Mouse (Mus musculus): ENCODE measurements around the gene Hbb-bs.
"Not testable (repeated sequence)": the region's sequence is repeated elsewhere in the genome, so short reads cannot be mapped to it uniquely, and the experiment has no call there.

Gene Hbb-bs

DNA sequence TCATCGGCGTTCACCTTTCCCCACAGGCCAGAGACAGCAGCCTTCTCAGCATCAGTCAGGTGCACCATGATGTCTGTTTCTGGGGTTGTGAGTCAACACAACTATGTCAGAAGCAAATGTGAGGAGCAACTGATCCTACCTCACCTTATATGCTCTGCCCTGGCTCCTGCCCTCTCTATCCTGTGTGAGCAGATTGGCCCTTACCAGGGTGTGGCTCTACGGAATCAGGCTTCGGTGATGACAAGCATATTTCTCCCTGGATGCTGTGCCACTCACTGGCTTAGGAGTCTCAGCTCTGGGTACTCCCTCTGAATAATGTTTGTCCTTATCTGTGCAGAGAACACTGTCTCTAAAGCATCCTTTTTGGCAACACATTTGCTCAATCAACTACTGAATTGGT, at the start of gene Hbb-bs:
Gene Hbb-bs (minus strand): TSS at position 289 of the 400 bp plus-strand sequence.
- DNase-seq (ENCODE audit: low spot score) = no peak

DNA sequence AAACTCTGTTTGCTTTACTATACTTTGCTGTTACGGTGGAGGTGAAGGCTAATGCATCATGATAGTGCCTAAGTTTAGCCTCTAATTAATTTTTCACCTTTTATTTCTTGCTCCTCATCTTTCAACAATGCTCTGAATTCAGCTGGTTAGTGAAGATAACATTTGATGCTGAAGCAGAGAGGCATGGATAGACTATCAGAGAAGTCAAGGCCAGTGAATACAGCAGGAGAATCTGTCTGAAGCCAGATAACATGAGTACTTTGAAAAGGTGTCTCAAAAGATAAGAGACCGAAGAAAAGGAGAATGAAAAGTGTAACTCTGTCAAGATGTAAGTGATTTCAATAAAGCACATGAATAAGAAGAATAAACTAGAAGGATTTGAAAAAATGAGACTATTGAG, 49.2 kb upstream of the Hbb-bs start:
- DNase-seq (ENCODE audit: low spot score) = no peak

DNA sequence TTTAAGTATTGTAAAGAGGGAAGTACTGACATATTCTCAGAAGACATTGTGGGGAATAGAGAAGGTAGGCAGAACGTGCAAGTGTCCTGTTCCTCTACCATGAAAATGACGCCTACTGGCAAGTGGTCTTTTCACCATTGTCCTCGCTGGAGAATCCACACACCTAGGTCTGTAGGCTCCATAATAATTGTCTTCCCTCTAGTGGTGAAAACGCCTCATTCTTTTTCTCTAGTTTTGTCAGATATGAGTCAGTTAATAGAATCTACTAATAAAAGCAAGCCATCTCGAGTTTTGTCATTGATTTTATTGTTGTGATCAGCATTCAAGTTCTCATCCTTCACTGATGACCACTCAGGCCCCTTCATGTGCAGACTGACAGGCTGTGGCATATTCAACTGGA, 46.6 kb upstream of the Hbb-bs start:
- DNase-seq (ENCODE audit: low spot score) = no peak

DNA sequence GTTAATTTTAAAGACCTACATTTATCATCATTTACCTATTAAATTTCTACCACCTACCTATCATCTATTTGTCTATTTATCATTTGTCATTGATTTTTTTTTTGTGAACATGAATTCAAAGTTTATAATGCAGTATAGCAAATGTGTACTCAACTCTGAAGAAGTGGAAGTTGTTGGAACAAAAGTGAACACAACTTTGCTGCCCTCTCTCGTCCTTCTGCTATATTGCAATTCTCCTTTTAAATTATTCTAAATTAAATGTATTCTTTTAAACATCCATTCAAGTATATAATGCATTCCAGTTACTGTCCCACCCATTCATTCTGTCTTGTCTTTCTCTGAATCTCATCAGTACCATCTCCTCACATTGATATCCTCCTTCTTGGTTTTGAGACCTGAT, 45.2 kb upstream of the Hbb-bs start:
- DNase-seq (ENCODE audit: low spot score) = no peak

DNA sequence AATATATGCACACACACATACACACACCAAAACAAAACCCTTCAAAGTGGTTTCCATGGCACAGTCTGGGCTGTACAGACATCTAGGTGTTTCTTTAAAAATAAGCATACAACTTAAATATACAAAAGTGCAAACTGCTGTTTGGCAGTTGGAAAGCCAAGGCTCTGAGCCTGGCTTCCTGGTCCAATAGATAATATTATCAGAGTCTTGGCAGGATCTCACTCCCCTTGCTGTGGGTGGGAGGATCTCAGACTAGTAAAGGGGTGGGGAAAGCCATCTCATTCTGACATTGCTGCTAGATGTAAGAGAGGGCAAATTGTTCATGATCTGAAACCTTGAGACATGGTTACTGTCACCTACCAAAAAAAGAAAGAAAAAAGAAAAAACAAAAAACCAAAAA, 42.8 kb upstream of the Hbb-bs start:
- DNase-seq (ENCODE audit: low spot score) = no peak

DNA sequence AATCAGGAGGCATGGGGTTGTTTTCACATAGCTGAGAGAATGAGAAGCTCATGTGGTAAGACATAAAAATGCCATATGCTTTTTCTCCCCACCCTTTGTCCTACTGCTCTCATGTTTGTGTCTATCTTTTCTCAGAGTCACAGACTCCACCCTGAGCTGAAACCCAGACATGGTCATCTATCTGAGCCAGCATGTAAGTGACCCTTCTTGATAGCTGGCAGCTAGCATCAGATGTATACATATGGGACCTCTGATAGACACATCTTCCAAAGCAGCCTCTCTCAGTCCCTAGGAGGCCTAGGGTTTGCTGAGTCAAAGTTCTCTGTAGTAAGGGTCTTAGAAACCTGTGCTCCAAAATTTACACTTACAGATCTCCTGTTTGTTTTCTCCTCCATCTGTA, 37.8 kb upstream of the Hbb-bs start:
- DNase-seq (ENCODE audit: low spot score) = no peak

DNA sequence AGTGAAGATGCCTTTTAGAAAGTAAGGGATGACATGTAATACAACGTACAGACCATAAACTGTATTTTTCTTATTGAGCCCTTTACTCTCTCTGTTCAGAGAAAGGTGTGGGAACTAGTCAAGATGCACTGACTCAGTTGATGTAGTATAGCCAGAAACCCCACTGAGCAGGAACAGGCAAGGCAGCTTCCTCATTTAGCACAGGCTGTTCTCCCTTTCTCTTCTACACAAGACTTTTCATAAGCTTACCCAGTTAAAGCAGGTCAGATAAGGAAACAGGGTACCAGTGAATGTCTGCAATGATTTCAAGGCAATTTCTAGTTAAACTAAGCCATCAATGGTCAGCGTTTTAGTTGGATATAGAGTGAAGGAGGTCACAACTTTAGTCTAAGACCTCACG, 33.6 kb upstream of the Hbb-bs start:
- DNase-seq (ENCODE audit: low spot score) = no peak

DNA sequence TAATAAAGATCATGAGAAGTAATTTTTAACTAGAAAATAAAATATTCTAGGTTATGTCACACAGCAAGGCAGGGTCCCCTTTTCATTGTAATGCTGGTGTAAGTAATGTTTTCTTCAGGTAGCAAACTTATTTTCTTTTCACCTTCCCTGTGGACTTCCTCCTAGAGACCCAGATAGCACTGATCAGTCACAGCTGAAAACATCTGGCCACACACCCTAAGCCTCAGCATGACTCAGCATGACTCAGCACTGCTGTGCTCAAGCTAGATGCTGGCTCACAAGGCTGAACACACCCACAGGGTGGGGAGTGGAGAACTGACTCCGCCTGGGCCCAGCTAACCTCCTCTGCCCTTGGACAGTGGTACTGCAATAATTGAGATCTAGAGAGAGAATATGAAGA, 33.0 kb upstream of the Hbb-bs start:
- DNase-seq (ENCODE audit: low spot score) = no peak

DNA sequence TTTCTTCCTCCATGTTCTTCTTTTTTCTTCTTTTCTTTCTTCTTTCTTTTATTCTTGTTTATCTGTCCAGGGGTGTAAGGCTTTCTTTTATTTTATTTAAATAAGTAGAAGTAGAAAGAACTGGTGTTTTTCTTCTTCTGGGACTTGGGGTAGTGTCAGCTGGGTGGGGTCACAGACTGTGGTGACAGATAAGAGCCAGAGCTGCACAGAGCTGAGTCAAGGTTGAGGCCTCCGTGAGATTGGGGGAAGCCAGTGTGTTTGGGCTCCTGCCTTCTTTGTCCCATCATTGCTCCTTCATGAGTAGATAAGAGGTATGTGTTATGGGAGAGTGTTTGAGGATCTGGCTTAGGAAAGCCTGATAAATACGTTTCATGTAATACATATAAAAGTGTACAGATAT, 31.2 kb upstream of the Hbb-bs start:
- no peak for DNase-seq (ENCODE audit: low spot score)

DNA sequence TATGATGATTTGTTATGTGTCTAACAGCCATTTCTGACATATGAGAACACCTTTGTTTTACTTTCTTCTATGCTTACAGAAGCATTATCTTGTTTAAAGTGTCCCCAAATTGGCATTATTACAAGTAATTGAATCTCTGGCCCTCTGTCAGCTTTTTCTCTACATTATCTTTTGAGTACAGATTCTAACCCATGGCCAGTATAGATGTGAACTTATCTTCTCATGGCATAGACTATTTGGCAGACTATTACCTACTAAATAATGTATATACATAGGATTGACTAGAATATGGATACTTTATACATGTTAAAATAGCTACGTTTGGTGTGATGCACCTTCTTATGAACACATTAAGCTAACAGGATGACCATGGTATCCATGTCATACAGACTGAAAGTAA, 26.8 kb upstream of the Hbb-bs start:
- DNase-seq (ENCODE audit: low spot score) = no peak

DNA sequence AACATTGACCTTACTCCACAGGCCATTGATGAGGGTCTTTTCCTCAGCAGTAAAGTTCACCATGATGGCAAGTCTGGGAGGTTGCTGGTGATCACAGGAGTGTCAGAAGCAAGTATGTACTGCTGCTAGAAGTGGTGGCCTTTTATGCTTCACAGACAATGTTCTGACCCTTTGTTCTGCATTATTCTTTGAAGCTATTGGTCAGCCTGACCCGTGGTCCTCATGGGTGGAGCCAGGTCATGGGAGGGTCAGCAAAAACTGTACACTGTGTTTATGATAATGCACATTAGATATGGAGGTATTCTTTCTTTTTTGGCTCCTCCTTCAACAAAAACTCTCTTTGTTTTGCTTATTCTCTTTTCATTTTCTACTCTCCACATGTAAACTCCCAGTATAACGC, 25.2 kb upstream of the Hbb-bs start, which contains the start of gene Hbb-y:
Gene Hbb-y (minus strand): TSS at position 127 of the 400 bp plus-strand sequence.
- no peak for DNase-seq (ENCODE audit: low spot score)

DNA sequence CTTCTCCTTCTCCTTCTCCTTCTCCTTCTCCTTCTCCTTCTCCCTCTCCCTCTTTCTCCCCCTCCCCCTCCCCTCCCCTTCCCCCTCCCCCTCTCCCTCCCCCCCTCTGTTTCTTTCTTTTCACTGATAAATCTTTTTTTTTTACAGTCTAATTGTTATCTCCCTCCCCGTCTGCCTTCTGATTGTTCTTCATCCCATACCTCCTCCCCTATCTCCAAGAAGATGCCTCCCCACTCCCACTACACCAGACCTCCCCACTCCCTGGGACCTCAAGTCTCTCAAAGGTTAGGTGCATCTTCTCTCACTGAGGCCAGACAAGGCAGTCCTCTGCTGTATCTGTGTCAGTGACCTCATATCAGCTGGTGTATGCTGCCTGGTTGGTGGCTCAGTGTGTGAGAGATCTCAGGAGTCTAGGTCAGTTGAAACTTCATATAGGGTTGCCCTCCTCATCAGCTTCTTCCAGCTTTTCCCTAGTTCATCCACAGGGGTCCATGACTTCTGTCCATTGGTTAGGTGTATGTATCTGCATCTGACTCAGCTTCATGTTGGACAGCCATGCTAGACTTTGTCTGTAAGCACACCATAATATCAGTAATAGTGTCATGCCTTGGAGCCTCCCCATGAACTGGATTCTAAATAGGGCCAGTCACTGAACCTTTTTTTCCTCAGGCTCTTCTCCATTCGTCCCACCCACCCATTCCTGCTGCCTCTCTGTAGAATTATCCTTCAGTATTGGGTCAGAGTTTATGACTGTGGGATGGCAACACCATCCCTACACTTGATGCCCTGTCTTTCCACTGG, 16.8 kb upstream of the Hbb-bs start:
- no peak for DNase-seq (ENCODE audit: low spot score)

DNA sequence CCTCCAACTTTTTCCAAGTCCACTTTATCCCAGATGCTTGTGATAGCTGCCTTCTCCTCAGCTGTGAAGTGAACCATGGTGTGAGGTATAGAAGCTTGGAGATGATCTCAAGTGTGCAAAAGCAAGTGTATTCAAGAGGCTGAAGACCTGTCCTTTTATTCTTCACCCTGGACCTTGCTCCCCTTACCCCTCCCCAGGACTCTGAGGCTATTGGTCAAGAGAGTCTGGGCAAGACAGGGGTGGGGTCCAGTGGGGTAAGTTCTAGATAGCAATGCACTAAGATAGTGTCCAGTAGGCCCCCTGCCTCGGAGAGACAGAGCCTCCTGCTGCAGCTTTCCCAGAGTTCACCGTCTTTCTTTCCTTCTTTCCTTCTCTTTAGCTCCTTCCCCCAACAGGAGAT, 15.1 kb upstream of the Hbb-bs start, which contains the start of gene Hbb-bh1:
Gene Hbb-bh1 (minus strand): TSS at position 131 of the 400 bp plus-strand sequence.
- DNase-seq (ENCODE audit: low spot score) = no peak

DNA sequence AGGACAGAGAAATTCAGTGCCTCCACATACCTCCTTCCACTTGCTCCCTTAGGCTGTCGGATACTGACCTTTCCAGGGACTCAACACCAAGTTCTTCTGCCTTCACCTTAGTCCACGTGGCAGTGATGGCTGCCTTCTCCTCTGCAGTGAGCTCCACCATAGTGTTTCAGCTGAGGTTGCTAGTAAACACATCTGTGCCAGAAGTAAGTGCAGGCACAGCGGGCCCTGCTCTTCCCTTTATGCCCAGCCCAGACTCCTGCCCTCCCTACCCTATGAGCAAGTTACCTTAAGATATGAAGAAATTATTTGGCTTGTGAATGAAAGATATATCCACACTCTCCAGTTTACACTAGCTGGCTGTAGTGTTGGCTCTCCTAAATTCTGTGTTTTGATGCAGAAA, 12.4 kb upstream of the Hbb-bs start, which contains the start of gene Hbb-bh2:
Gene Hbb-bh2 (minus strand): TSS at position 253 of the 400 bp plus-strand sequence.
- no peak for DNase-seq (ENCODE audit: low spot score)

DNA sequence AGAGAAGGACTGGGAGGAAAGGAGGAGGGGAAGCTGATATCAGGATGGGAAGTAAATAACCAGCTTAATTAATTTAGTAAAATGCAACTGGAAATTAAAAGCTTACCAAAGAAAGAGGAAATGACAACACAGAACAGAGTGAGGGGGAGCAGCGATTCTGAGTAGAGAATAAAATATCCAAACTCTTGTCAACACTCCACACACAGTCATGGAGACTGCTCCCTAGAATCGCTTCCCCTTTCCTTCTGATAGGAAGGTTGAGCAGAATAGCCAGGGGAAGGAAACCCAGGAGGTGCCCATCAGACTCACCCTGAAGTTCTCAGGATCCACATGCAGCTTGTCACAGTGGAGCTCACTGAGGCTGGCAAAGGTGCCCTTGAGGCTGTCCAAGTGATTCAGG, 757 bp downstream of the Hbb-bs start:
- DNase-seq (ENCODE audit: low spot score) = not testable (repeated sequence)

DNA sequence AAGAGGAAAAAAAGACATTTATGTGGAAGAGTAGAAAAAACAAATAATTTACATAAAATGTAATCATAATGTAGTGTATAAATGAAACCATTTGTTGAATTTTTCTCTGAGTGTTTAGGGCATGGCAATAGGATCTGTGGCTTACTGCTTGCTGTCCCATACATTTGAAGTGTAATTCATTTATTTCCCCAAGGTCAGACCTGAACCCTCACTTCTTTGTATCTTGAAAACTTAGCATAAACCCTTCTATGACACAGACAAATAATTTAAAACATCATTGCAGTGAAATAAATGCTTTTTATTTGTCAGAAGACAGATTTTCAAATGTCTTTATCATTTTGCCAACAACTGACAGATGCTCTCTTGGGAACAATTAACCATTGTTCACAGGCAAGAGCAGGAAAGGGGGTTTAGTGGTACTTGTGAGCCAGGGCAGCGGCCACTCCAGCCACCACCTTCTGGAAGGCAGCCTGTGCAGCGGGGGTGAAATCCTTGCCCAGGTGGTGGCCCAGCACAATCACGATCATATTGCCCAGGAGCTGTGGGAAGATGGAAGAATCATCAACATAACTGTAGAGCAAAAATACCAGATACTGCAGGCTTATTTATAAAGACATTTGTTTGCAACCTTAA, 1.5 kb downstream of the Hbb-bs start:
- no peak for DNase-seq (ENCODE audit: low spot score)

DNA sequence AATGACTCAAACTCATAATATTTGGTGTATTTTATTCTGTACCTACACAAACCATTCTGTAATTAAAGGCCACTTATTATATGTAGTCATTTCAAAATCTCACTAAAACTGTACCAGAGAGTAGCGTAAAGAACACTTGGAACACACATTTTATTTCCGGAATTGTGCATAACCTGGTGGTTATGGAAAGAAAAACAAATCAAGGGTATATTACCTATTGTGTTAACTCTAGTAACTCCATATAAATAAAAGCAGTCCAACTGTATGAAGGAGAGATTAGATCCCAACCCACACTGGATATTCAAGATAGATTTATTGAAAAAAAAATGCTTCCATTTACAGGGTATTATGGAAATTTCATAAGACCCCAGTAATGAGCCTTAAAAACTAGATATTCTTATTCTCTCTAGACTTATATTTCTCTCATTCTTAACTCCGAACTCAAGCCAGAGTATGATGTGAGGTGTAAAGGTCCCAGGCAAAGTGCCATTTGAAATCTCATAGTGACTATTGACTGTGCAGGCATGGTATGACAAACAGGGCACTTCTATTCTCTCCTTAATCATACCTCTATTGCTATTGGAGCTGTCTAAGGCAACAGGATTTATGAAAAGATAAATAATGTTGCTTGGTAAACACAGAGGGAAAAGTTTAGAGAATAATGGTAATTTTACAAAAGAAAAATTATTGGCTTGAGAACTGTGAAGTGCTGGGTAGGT, 2.2 kb downstream of the Hbb-bs start:
- DNase-seq (ENCODE audit: low spot score) = no peak

DNA sequence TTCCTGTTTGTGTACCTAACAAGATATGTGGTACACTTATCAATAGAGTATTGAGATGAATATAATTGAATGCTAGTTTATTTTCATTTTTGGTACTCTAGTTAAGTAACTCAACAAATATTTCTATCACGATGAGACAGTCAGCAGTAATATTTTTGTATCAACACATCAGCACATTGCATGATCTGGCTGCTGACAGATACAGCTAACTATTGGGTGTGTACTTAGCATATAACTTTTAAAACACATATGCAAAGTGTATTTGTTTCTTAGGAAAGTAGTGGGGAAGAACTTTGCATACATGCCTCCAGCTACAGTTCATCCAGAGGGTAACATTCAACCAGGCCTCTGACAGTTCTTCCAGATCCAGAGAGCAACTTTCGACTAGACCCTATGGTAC, 3.3 kb downstream of the Hbb-bs start:
- DNase-seq (ENCODE audit: low spot score) = no peak

DNA sequence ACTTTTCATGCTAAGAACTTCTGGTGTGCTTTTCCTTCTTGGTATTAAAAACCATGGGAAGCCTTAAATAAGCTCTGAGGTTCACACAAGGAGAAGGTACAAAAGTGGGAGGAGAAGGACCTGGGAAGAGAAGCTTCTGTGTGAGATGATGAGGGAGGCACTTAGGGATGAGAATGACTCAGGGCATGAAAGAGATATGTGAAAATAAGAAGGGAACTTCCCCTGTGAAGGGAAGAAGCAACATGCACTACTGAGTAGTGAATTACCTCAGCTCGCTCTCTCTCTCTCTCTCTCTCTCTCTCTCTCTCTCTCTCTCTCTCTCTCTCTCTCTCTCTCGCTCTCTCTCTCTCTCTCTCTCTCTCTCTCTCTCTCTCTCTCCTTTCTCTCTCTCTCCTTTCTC, 12.8 kb downstream of the Hbb-bs start:
- DNase-seq (ENCODE audit: low spot score) = not testable (repeated sequence)

DNA sequence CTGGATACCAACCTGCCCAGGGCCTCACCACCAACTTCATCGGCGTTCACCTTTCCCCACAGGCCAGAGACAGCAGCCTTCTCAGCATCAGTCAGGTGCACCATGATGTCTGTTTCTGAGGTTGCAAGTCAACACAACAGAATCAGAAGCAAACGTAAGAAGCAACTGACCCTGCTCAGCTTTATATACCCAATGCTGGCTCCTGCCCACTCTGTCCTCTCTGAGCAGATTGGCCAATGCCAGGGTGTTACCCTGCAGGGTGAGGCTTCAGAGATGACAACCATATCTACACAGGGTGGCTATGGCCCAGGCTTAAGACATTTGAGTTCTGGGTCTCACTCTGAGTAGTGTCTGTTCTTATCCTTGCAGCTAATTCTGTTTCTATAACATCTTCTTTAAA, 14.1 kb downstream of the Hbb-bs start, which contains the start of gene Hbb-bt:
Gene Hbb-bt (minus strand): TSS at position 231 of the 400 bp plus-strand sequence.
- DNase-seq (ENCODE audit: low spot score) = no peak

DNA sequence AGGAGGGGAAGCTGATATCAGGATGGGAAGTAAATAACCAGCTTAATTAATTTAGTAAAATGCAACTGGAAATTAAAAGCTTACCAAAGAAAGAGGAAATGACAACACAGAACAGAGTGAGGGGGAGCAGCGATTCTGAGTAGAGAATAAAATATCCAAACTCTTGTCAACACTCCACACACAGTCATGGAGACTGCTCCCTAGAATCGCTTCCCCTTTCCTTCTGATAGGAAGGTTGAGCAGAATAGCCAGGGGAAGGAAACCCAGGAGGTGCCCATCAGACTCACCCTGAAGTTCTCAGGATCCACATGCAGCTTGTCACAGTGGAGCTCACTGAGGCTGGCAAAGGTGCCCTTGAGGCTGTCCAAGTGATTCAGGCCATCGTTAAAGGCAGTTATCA, 14.7 kb downstream of the Hbb-bs start:
- DNase-seq (ENCODE audit: low spot score) = not testable (repeated sequence)

DNA sequence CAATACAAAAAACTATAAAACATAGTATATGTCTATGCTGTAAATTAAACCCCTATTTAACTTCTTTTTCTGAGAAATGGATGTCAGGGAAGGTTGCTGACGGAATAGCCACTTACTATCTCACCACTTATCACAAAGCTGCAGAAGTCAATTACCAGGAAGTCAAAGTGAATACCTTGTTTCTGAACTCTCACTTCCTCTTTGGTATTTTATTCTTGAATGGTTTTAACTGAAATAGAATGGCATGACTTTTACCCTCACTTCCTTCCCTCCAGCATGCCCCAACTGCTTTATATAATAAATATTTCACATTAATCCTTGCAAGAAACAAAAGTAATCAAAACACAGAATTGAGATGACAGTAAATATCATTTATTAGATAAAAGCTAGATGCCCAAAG, 15.7 kb downstream of the Hbb-bs start:
- no peak for DNase-seq (ENCODE audit: low spot score)
